Mouse (Mus musculus): ENCODE data around the gene Ppp6r3. TPM values are rescaled to one million over a fixed set of nuclear protein-coding genes. Genes with fewer than 3 reads are reported as not detected.
"Not testable (repeated sequence)": the region's sequence is repeated elsewhere in the genome, so short reads cannot be mapped to it uniquely, and the experiment has no call there.

Gene Ppp6r3
- polyA plus RNA-seq, 1 experiment from 2014 or later, result 68.7 TPM

GRCm38 (mm10) chr19:3611730-3612129, 36.2 kb upstream of the Ppp6r3 start:
- 60% methylated on average over 8 of the region's 8 CpGs for WGBS
- H3K36me3 ChIP-seq (ENCODE audit: control insufficient read depth, insufficient read depth, low read length), result peaks cover 49% of the 10 kb centered on the region
- ATAC-seq (ENCODE audit: insufficient number of reproducible peaks, insufficient read depth, low FRiP score, low read depth), result 0 out of 2 replicates have a peak, but pooled peaks have one; percentile 40

DNA sequence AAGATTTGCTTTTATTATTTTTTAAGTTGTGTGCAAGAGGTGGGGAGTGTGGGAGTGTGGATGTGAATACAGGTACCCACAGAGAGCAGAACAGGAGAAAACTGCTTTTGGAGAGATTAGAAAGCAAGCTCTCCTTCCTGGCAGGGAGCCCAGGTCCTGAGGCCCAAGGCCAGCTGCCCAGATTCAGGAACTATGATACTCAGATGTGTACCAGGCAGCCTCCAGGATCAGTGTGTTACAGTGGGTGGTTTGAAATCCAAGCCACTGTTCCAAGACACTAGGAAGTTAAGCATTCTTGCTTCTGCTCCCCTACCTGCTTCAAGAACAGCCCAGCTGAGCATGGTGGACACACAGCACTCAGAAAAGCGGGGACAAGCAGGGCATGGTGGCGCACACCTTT, 35.3 kb upstream of the Ppp6r3 start:
- H3K4me3 ChIP-seq (ENCODE audit: low read depth, low read length), result no peak overlapping the region
- no peaks in the 10 kb centered on the region for H3K4me1 ChIP-seq (ENCODE audit: control insufficient read depth, insufficient read depth, low read length)
- H3K36me3 ChIP-seq (ENCODE audit: control insufficient read depth, insufficient read depth, low read length), result peaks cover 50% of the 10 kb centered on the region
- no peak overlapping the region for H3K9ac ChIP-seq (replicated peaks; ENCODE audit: low read depth, low read length)
- H3K4me2 ChIP-seq (replicated peaks; ENCODE audit: low read depth, low read length), result no peak overlapping the region
- no peaks in the 10 kb centered on the region for H3K9me3 ChIP-seq (ENCODE audit: control insufficient read depth, low read depth, low read length)
- no peak overlapping the region for H3K27ac ChIP-seq (ENCODE audit: low read length)
- no peak for ATAC-seq (ENCODE audit: insufficient number of reproducible peaks, insufficient read depth, low FRiP score, low read depth)
- H3K27me3 ChIP-seq (ENCODE audit: control insufficient read depth, insufficient read depth, low read length), result no peaks in the 10 kb centered on the region
- 95% methylated on average over 2 of the region's 2 CpGs for WGBS

More at GRCm38 (mm10) chr19:3611730-3612129, 36.2 kb upstream of the Ppp6r3 start:
- Histone ChIP-seq H3K4me2 (replicated peaks; ENCODE audit: low read depth, low read length) (no peak overlapping the region), H3K4me3 (ENCODE audit: low read depth, low read length) (no peak overlapping the region), H3K4me1 (ENCODE audit: control insufficient read depth, insufficient read depth, low read length) (no peaks in the 10 kb centered on the region), H3K27me3 (ENCODE audit: control insufficient read depth, insufficient read depth, low read length) (no peaks in the 10 kb centered on the region), H3K9ac (replicated peaks; ENCODE audit: low read depth, low read length) (no peak overlapping the region), H3K27ac (ENCODE audit: low read length) (no peak overlapping the region), H3K9me3 (ENCODE audit: control insufficient read depth, low read depth, low read length) (no peaks in the 10 kb centered on the region)

GRCm38 (mm10) chr19:3609826-3610225, 34.3 kb upstream of the Ppp6r3 start:
- H3K9me3 ChIP-seq (ENCODE audit: control insufficient read depth, low read depth, low read length), result no peaks in the 10 kb centered on the region
- no peak overlapping the region for H3K4me2 ChIP-seq (replicated peaks; ENCODE audit: low read depth, low read length)
- peaks cover 46% of the 10 kb centered on the region for H3K36me3 ChIP-seq (ENCODE audit: control insufficient read depth, insufficient read depth, low read length)
- WGBS, result 82% methylated on average over 10 of the region's 10 CpGs
- H3K27me3 ChIP-seq (ENCODE audit: control insufficient read depth, insufficient read depth, low read length), result no peaks in the 10 kb centered on the region
- no peak overlapping the region for H3K27ac ChIP-seq (ENCODE audit: low read length)
- no peak overlapping the region for H3K9ac ChIP-seq (replicated peaks; ENCODE audit: low read depth, low read length)
- H3K4me1 ChIP-seq (ENCODE audit: control insufficient read depth, insufficient read depth, low read length), result no peaks in the 10 kb centered on the region
- ATAC-seq (ENCODE audit: insufficient number of reproducible peaks, insufficient read depth, low FRiP score, low read depth), result no peak
- H3K4me3 ChIP-seq (ENCODE audit: low read depth, low read length), result no peak overlapping the region

DNA sequence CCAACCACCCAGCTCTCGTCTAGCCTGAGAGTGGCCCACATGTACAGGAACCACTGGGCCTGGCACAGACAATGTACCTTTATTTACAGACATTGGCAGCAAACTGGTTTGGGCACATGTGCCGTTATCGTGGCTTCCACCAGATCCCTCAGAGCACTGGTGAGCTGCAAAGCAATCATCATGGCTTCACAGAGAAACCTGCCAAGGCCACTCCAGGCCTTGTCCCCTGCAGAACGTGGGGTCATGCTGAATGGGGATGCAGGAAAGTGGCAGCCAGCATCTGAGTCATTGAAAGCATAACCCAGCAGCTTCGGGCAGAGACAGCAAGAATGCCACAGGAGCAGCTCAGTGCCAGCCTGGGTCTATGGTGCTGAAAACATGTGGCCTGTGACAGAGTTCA, 18.8 kb upstream of the Ppp6r3 start:
- no peaks in the 10 kb centered on the region for H3K27me3 ChIP-seq (ENCODE audit: control insufficient read depth, insufficient read depth, low read length)
- H3K4me2 ChIP-seq (replicated peaks; ENCODE audit: low read depth, low read length), result no peak overlapping the region
- no peaks in the 10 kb centered on the region for H3K9me3 ChIP-seq (ENCODE audit: control insufficient read depth, low read depth, low read length)
- no peak overlapping the region for H3K9ac ChIP-seq (replicated peaks; ENCODE audit: low read depth, low read length)
- no peak overlapping the region for H3K4me3 ChIP-seq (ENCODE audit: low read depth, low read length)
- WGBS, result 89% methylated on average over 5 of the region's 5 CpGs
- H3K36me3 ChIP-seq (ENCODE audit: control insufficient read depth, insufficient read depth, low read length), result peaks cover 69% of the 10 kb centered on the region
- H3K4me1 ChIP-seq (ENCODE audit: control insufficient read depth, insufficient read depth, low read length), result no peaks in the 10 kb centered on the region
- no peak overlapping the region for H3K27ac ChIP-seq (ENCODE audit: low read length)
- ATAC-seq (ENCODE audit: insufficient number of reproducible peaks, insufficient read depth, low FRiP score, low read depth), result no peak

DNA sequence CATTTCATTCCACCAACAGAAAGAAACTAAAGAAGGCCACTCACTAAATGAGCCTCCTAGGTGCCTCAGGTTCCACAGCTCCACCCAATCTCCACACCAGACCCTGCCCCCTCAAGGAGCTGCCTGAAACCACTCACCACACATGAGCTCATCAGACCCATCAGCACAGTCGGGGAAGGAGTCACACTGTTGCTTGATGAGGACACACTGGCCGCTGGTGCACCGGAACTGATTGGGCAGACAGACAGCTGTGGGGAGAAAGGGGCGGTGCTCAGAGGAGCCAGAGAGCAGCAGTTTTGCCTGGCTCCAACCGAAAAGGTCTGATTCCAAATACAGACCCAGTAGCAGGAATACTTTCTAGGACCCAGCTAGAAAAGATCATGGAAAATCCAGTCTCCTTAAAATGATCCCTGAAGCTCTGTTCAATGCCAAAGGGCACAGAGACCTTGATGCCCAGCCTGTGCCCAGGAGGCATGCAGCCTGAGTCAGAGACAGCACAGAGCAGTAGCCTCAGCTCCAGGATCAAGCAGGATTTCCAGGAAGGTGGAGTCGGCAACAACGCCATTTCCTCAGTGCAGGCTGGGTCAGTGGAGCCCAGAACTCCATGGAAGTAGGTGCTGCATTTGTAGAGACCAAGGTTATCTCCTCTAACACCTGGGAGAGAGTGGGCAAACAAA, 18.0 kb upstream of the Ppp6r3 start:
- Histone ChIP-seq H3K4me3 (ENCODE audit: low read depth, low read length) (no peak overlapping the region), H3K27me3 (ENCODE audit: control insufficient read depth, insufficient read depth, low read length) (no peaks in the 10 kb centered on the region), H3K4me1 (ENCODE audit: control insufficient read depth, insufficient read depth, low read length) (no peaks in the 10 kb centered on the region), H3K27ac (ENCODE audit: low read length) (no peak overlapping the region), H3K9me3 (ENCODE audit: control insufficient read depth, low read depth, low read length) (no peaks in the 10 kb centered on the region), H3K9ac (replicated peaks; ENCODE audit: low read depth, low read length) (no peak overlapping the region), H3K36me3 (ENCODE audit: control insufficient read depth, insufficient read depth, low read length) (peaks cover 64% of the 10 kb centered on the region), H3K4me2 (replicated peaks; ENCODE audit: low read depth, low read length) (no peak overlapping the region)
- ATAC-seq (ENCODE audit: insufficient number of reproducible peaks, insufficient read depth, low FRiP score, low read depth), result no peak
- WGBS, result 89% methylated on average over 7 of the region's 7 CpGs

GRCm38 (mm10) chr19:3589968-3590367, 14.4 kb upstream of the Ppp6r3 start:
- Histone ChIP-seq H3K4me3 (ENCODE audit: low read depth, low read length) (no peak overlapping the region), H3K27ac (ENCODE audit: low read length) (no peak overlapping the region), H3K9me3 (ENCODE audit: control insufficient read depth, low read depth, low read length) (no peaks in the 10 kb centered on the region), H3K4me2 (replicated peaks; ENCODE audit: low read depth, low read length) (no peak overlapping the region), H3K4me1 (ENCODE audit: control insufficient read depth, insufficient read depth, low read length) (no peaks in the 10 kb centered on the region), H3K9ac (replicated peaks; ENCODE audit: low read depth, low read length) (no peak overlapping the region), H3K27me3 (ENCODE audit: control insufficient read depth, insufficient read depth, low read length) (no peaks in the 10 kb centered on the region), H3K36me3 (ENCODE audit: control insufficient read depth, insufficient read depth, low read length) (peaks cover 65% of the 10 kb centered on the region)
- 97% methylated on average over 4 of the region's 4 CpGs for WGBS
- ATAC-seq (ENCODE audit: insufficient number of reproducible peaks, insufficient read depth, low FRiP score, low read depth), result no peak

DNA sequence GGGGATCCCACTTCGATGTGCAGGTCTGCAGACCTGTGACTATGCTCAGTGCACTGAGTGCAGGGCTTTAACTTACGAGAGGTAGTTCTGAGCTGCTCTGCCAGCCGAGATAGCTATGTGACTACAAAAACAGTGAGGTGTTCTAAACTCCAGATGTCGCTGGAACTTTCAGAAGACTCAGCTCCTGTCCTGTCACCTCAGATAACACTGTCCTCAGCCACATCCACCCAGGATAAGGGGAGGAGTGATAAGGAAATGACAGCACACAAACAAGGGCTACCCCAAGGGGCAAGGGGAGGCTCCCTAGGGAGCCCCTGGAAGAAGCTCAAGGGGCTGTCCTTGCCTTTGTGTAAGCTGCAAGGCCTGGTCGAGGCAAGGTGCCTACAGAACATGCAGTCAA, 14.0 kb upstream of the Ppp6r3 start:
- no peak for ATAC-seq (ENCODE audit: insufficient number of reproducible peaks, insufficient read depth, low FRiP score, low read depth)
- Histone ChIP-seq H3K27me3 (ENCODE audit: control insufficient read depth, insufficient read depth, low read length) (no peaks in the 10 kb centered on the region), H3K27ac (ENCODE audit: low read length) (no peak overlapping the region), H3K4me3 (ENCODE audit: low read depth, low read length) (no peak overlapping the region), H3K36me3 (ENCODE audit: control insufficient read depth, insufficient read depth, low read length) (peaks cover 67% of the 10 kb centered on the region), H3K4me2 (replicated peaks; ENCODE audit: low read depth, low read length) (no peak overlapping the region), H3K9me3 (ENCODE audit: control insufficient read depth, low read depth, low read length) (no peaks in the 10 kb centered on the region), H3K4me1 (ENCODE audit: control insufficient read depth, insufficient read depth, low read length) (no peaks in the 10 kb centered on the region), H3K9ac (replicated peaks; ENCODE audit: low read depth, low read length) (no peak overlapping the region)
- 78% methylated on average over 5 of the region's 5 CpGs for WGBS

DNA sequence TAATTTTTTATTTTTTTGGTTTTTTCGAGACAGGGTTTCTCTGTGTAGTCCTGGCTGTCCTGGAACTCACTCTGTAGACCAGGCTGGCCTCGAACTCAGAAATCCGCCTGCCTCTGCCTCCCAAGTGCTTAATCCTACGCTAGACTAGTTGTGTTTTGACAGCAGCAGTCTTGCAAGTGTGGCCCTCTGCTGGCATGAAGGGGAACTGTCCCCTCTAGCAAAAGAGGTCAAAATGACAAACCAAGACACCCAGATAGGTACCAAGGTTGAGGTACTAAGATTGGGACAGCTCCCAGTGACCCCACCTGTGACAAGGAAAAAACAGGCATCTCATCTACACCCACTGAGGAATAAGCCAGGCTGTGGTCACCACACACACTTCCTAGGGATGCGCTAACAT, 12.2 kb upstream of the Ppp6r3 start:
- not testable (repeated sequence) for H3K27me3 ChIP-seq (ENCODE audit: control insufficient read depth, insufficient read depth, low read length); ATAC-seq (ENCODE audit: insufficient number of reproducible peaks, insufficient read depth, low FRiP score, low read depth); H3K4me1 ChIP-seq (ENCODE audit: control insufficient read depth, insufficient read depth, low read length); H3K4me2 ChIP-seq (replicated peaks; ENCODE audit: low read depth, low read length); H3K9me3 ChIP-seq (ENCODE audit: control insufficient read depth, low read depth, low read length); H3K9ac ChIP-seq (replicated peaks; ENCODE audit: low read depth, low read length); H3K27ac ChIP-seq (ENCODE audit: low read length); H3K4me3 ChIP-seq (ENCODE audit: low read depth, low read length)
- peaks cover 58% of the 10 kb centered on the region for H3K36me3 ChIP-seq (ENCODE audit: control insufficient read depth, insufficient read depth, low read length)
- 97% methylated on average over 5 of the region's 5 CpGs for WGBS

DNA sequence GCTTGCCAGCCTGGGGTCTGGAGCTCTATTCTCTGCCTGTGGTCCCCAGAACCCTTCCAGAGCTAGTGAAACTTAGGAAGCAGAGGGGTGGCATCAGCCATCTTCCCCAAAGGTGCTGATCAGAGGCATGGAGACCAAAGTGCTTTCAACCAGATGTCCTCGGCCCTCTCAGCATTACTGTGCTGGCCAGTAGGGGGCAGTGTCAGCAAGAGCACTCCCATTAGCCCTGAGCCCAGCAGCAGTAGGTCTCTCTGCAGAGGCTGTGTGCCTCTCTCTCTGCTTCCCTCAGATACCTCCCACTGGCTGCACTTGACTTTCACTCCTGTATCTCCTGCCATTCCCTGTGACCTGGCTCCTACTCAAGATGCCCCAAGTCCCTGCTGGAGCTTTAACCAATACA, 11.0 kb upstream of the Ppp6r3 start:
- Histone ChIP-seq H3K27me3 (ENCODE audit: control insufficient read depth, insufficient read depth, low read length) (no peaks in the 10 kb centered on the region), H3K9ac (replicated peaks; ENCODE audit: low read depth, low read length) (no peak overlapping the region), H3K36me3 (ENCODE audit: control insufficient read depth, insufficient read depth, low read length) (peaks cover 48% of the 10 kb centered on the region), H3K4me3 (ENCODE audit: low read depth, low read length) (no peak overlapping the region), H3K9me3 (ENCODE audit: control insufficient read depth, low read depth, low read length) (no peaks in the 10 kb centered on the region), H3K4me1 (ENCODE audit: control insufficient read depth, insufficient read depth, low read length) (no peaks in the 10 kb centered on the region), H3K4me2 (replicated peaks; ENCODE audit: low read depth, low read length) (no peak overlapping the region), H3K27ac (ENCODE audit: low read length) (no peak overlapping the region)
- WGBS, result 41% methylated on average over 1 of the region's 1 CpGs
- ATAC-seq (ENCODE audit: insufficient number of reproducible peaks, insufficient read depth, low FRiP score, low read depth), result no peak
